Mouse (Mus musculus) hematopoietic multipotent progenitor cell, adult 10-12 weeks (in vitro differentiated cells): ENCODE measurements around the gene Nup188. TPM values are rescaled to one million over a fixed set of nuclear protein-coding genes. Genes with fewer than 3 reads are reported as not detected.

Experiments
- polyA plus RNA-seq: library from polyadenylated mRNA; stranded (reverse); fragments of >175 nt; gene quantifications from 2 replicates; pipeline ENCODE4 v1.2.3, GENCODE M21; 2012; ENCODE audit warnings: low replicate concordance

Nup188 gene
- 42.0 and 50.7 TPM in 2 replicates for polyA plus RNA-seq

GRCm38 (mm10) chr2:30286192-30287026 lies at the start of gene Nup188, which contains the start of gene Dolk:
Nup188 (plus strand) TSS chr2:30286397.
Dolk (minus strand) TSS chr2:30286334.

GRCm38 (mm10) chr2:30237199-30237880 lies 48.9 kb upstream of the Nup188 start, which contains the start of gene Lrrc8a:
Lrrc8a (plus strand) TSS chr2:30237715.

GRCm38 (mm10) chr2:30240267-30240666 lies 45.9 kb upstream of the Nup188 start, which contains the start of gene Gm28035:
Gm28035 (plus strand) TSS chr2:30240567.

GRCm38 (mm10) chr2:30265767-30266253 lies 20.4 kb upstream of the Nup188 start, which contains the start of gene Phyhd1:
Phyhd1 (plus strand) TSS chr2:30266203.

GRCm38 (mm10) chr2:30280743-30281142 lies 5.5 kb upstream of the Nup188 start, which contains the start of gene Gm28038:
Gm28038 (plus strand) TSS chr2:30281043.

GRCm38 (mm10) chr2:30358533-30359531 lies 72.6 kb downstream of the Nup188 start, which contains the start of gene Sh3glb2:
Sh3glb2 (minus strand) TSS chr2:30359337.

GRCm38 (mm10) chr2:30363773-30364650 lies 77.8 kb downstream of the Nup188 start, which contains the start of gene Miga2:
Miga2 (plus strand) TSS chr2:30364233.

GRCm38 (mm10) chr2:30392114-30392576 lies 105.9 kb downstream of the Nup188 start, which contains the start of gene Dolpp1:
Dolpp1 (plus strand) TSS chr2:30392254.

Other genes starting within 250 kb of the Nup188 start
- gene Wdr34, start 237.5 kb upstream of the Nup188 start, polyA plus RNA-seq: 3.6 and 5.1 TPM in 2 replicates
- gene Set, start 229.0 kb upstream of the Nup188 start, polyA plus RNA-seq: 202 and 208 TPM in 2 replicates
- 4.4 and 6.9 TPM in 2 replicates for gene Pkn3, start 208.7 kb upstream of the Nup188 start, polyA plus RNA-seq
- gene Zdhhc12, start 192.7 kb upstream of the Nup188 start, polyA plus RNA-seq: 32.1 and 47.9 TPM in 2 replicates
- 29.0 and 54.9 TPM in 2 replicates for gene Zer1, start 161.8 kb upstream of the Nup188 start, polyA plus RNA-seq
- gene Tbc1d13, start 152.7 kb upstream of the Nup188 start, polyA plus RNA-seq: 26.5 and 29.8 TPM in 2 replicates
- gene Endog, start 114.9 kb upstream of the Nup188 start, polyA plus RNA-seq: 15.4 and 27.4 TPM in 2 replicates
- 17.6 and 20.1 TPM in 2 replicates for gene Spout1, start 107.9 kb upstream of the Nup188 start, polyA plus RNA-seq
- 2.4 and 10.4 TPM in 2 replicates for gene Kyat1, start 80.5 kb upstream of the Nup188 start, polyA plus RNA-seq
- gene Lrrc8a, start 48.7 kb upstream of the Nup188 start, polyA plus RNA-seq: 6.5 and 13.1 TPM in 2 replicates
- gene Gm28035, start 45.8 kb upstream of the Nup188 start, polyA plus RNA-seq: 6.1 and 10.3 TPM in 2 replicates
- gene Phyhd1, start 20.2 kb upstream of the Nup188 start, polyA plus RNA-seq: 7.0 and 13.3 TPM in 2 replicates
- not detected in 2 replicates for gene Gm28038, start 5.4 kb upstream of the Nup188 start, polyA plus RNA-seq
- 5.6 and 6.9 TPM in 2 replicates for gene Dolk, start 63 bp upstream of the Nup188 start, polyA plus RNA-seq
- 52.4 and 84.3 TPM in 2 replicates for gene Sh3glb2, start 72.9 kb downstream of the Nup188 start, polyA plus RNA-seq
- 9.1 and 10.1 TPM in 2 replicates for gene Miga2, start 77.8 kb downstream of the Nup188 start, polyA plus RNA-seq
- gene Dolpp1, start 105.9 kb downstream of the Nup188 start, polyA plus RNA-seq: 20.7 and 37.4 TPM in 2 replicates
- 40.2 and 81.9 TPM in 2 replicates for gene Crat, start 129.4 kb downstream of the Nup188 start, polyA plus RNA-seq
- gene Ptpa, start 129.6 kb downstream of the Nup188 start, polyA plus RNA-seq: 364 and 511 TPM in 2 replicates
- gene Ier5l, start 187.8 kb downstream of the Nup188 start, polyA plus RNA-seq: 3.1 and 10.1 TPM in 2 replicates